Mouse (Mus musculus) G1E-ER4 (cell line): Measurements from ENCODE around the gene Rnf123. TPM values are rescaled to one million over a fixed set of nuclear protein-coding genes. Genes with fewer than 3 reads are reported as not detected.

ENCODE experiments used
- GATA1 ChIP-seq: IDR thresholded peaks from one replicate; pipeline ENCODE4 v1.8.0; 2012; ENCODE audit warnings: low read length, inconsistent platforms
- polyA plus RNA-seq: library from polyadenylated mRNA; stranded (reverse); fragments of >175 nt; gene quantifications from 2 replicates; pipeline ENCODE4 v1.2.3, GENCODE M21; 2012

Gene Rnf123
- polyA plus RNA-seq, 1 experiment: 25.7 TPM

DNA sequence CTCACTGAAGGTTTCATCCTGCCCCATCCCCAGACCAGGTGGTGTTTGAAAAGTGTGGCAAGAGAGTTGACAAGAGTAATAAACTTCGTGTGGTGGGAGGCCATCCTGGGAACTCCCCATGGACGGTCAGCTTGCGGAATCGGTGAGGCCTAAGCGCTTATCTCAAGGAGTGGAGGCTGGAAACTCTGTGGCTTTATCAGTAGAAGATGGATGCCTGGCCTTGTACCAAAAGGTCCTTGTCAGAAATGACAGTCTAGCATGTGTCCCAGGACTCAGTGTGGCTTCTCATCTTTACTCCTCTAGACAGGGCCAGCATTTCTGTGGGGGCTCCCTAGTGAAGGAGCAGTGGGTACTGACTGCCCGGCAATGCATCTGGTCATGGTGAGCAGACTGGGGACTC lies 415 bp upstream of the Rnf123 start:
- no peak for TF ChIP-seq GATA1

DNA sequence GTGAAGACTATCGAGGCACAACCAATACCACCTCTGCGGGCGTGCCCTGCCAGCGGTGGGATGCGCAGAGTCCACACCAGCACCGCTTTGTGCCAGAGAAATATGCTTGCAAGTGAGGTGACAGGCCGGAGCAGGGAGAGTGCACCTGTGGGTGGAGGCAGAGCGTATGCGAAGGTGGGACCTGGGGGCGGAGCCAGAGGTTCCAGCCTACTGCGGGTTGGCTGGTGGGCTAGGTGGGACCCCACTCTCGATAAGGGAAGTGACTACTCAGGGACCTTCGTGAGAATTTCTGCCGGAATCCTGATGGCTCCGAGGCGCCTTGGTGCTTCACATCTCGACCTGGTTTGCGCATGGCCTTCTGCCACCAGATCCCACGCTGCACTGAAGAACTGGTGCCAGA lies 597 bp downstream of the Rnf123 start:
- no peak for TF ChIP-seq GATA1

DNA sequence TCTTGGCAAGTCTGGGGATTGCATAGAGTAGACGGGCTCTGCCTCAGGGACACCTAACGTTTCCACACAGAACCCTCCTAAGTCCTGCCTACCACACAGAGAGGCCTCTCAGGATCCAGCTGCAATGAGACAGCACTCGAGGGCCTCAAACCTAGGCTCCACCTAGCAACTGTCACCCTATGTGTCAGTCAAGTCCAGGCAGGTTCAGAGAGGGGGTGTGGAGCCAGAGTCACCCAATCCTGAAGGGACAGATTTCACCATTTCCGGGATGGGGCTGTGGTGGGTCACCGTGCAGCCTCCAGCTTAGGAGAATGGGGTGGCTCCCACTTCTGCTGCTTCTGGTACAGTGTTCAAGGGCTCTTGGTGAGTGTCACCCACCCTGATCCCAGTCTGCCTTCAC lies 3.0 kb downstream of the Rnf123 start, which contains the start of gene Mst1:
Mst1 (plus strand) TSS at position 269 of the 400 bp plus-strand sequence.
- TF ChIP-seq GATA1: no peak

DNA sequence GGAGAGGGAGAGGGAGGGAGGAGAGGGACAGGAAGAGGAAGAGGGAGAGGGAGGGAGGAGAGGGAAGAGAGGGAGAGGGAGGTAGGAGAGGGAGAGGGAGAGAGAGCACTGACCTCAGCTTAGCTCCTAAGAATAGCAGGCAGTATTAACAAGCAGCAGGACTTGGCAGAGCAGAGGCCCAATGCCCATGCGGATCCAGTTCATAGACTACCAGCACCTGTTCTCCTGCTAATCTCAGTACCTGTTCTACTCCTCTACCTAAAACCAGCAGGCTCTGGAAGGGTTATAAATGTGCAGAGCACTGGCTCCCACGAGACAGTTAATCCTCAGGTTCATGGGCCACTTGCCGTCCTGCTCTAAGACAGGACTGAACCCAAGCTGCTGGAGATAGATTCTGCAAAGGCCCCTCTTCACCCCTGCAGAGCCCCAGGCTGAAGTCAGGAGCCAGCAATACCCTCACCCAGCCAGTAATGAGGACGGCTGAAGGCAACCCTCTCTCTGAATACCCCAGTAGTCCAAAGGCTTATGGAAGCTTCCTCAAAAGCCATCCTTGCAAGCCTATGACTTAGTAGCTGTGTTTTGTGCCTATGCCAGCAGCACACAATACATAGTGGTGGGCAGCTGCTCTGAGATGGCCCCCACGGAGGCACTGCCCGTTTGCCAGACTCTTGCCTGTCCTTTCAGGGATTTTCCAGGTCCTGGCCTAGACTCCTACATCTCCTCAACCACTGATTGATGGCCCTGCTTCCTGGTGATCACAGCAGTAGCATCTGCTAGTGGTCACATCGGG lies 9.8 kb downstream of the Rnf123 start:
- no peak for TF ChIP-seq GATA1

DNA sequence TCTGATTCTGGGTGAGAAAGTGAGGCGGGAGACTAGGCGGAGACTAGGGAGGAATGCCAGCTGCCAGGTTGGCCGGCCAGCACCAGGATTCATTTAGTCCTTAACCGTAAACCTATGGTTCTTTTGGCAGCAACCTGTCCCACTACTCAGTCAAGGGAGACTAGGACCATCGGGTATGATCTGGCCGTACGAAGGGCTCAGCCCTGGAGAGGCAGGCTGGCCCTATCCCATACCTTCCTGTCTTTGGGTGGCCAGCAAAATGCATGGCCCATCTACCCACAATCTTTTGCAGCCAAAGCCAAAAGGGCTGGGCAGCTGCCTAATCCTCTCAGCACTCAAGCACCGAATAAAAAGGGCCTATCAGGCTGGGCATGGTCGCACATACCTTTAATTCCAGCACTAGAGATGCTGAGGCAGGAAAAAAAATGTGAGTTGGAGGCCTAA lies 10.6 kb downstream of the Rnf123 start:
- no peak for TF ChIP-seq GATA1

DNA sequence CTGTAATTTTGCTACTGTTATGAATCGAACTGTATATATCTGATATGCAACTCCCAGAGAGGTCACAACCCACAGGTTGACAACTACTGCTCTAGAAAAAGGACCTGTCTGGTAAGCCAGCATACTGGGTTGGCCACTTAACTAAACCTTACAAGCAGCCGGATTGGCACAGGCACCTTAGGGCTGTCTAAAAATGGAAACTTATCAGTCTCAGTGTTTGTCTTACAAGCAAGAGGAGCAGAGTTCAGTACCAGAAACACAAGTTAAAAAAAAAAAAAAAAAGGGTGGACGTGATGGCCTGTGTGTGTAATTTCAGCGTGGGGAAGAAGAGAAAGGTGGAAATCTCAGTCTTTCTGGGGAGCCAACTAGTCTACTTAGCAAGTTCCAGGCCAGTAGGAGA lies 11.3 kb downstream of the Rnf123 start:
- no peak for TF ChIP-seq GATA1

DNA sequence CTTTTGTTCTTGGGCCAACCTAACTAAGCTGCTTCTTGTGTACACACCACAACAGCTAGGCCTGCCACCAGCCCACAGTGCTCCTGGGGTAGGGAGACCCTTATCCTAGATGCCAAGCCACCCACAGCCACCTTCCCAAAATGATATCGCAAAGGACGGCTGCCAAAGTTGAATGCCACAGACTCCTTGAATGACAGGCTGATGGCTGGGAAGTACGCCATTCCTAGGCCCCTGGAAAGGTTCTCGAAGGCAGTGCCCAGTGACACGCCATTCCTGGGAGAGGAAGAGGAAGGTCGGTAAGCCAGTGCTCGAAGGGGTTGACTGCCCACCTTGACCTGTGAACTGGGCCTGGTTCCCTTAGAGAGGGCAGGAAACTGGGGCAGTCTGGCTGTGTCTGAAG lies 13.6 kb downstream of the Rnf123 start:
- no peak for TF ChIP-seq GATA1

DNA sequence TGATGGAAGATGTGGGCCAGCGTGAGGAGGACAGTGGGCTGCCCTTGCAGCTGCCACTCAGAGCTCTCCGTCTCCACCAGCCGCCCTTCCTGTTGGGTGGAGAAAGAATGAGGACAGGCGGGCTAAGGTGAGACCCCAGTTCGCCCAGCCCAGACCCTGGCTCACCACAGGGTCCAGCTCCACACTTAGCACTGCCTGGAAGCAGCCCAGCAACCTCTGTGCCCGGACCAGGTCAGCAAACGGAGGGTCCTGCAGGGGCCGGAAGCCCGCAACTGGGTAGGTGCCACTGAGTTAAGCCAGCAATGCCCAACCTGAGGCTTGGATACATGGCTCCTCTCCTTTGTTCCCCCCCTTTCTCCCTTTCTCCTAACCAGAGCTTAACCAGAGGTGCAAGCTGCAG lies 14.1 kb downstream of the Rnf123 start:
- TF ChIP-seq GATA1: no peak

DNA sequence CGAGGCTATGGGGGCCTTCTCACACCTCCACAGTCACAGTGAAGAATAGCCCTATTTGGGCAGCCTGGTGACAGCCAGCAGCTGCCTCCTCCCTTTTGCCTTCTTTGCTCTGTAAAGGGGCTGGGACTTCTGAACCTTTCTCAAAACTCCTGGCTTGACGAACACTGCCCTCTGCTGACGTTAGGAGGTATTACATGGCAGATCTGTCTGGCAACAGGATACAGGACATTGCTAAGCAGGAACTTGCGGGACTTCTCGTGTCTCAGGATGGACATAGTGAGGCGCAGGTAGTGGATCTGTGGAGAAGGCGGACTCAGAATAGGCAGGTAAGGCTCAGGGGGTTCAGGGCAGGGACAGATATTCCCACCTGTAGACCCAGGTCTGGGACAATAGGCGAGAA lies 15.2 kb downstream of the Rnf123 start:
- no peak for TF ChIP-seq GATA1

DNA sequence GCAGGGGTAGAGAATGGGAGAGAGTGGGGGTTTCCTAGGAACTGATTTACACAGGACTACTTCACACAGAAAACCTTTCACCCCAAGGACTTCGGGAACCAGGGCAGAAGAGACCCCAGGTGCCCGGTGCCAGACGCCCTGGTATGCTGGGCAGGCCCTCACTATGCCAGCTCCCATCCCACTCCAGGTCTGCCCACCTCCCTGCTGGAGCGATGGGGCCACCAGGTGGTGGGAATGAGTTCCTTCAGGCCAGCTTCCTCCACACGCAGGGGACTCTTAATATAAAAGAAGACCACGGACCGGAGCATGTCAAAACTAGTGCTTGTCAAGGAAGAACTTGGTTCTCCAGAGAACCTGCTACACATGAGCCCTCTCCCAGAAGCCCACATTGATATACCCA lies 15.9 kb downstream of the Rnf123 start:
- TF ChIP-seq GATA1: no peak

DNA sequence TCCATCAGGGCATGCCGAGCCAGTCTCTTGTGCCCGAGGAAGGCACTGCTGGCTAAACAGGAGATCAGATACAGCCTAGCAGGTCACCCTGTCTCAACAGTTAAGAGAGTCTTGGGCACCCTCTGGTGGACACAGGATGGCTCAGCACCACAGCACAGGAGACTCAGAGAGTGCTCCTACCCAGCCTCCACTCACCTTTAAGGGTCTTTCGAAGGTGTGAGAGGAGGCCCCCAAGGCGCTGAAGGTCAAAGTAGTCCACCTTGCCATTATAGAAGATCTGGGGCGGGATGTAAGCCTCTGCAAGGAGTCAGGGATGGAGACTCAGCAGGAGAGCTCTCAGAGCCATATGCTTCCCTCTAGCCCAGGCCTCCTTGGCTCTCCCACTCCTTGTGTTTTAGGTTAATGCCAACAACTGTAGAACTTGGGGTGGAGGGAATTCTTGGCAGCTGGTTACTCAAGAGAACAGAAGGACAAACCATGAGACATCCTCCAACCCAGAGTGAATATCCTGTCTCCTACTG lies 17.6 kb downstream of the Rnf123 start:
- TF ChIP-seq GATA1: no peak

DNA sequence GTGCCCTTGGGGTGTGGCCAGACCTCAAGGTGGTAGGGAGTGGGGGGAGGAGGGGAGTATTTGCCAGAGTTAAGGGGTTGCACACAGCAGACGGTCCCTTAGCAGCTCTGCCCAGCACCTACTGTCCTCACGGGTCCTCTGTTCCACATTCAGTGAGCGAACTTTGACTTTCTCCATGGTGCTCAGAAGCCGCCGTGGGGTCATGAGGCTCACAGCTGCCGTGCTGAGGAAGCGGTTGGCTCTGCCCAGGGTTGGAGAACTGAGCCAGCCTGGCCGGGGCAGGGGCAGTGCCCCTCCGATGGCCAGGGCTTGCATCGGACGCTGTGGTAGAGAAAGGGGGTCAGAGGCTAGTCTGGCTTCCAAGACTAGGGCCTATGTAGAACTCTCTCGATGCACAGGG lies 19.8 kb downstream of the Rnf123 start:
- no peak for TF ChIP-seq GATA1

DNA sequence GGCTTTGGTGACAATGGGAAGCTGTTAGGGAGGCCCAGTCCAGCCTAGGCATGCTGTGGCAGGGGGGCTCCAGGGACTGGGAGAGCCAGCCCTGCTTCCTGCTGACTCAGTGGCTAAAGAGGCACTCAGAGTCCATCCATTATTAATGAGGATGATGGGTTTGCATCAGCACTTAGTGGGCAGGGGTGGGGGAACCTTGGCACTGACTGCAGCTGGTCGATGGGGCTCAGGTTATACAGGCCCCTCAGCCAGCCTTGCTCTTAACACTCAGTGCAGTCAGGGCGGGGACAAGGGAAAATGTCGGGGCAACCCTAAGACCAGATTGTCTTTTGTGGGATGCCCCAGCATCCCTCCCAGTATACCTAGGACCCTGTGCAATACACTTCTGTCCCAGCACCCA lies 21.0 kb downstream of the Rnf123 start:
- no peak for TF ChIP-seq GATA1

DNA sequence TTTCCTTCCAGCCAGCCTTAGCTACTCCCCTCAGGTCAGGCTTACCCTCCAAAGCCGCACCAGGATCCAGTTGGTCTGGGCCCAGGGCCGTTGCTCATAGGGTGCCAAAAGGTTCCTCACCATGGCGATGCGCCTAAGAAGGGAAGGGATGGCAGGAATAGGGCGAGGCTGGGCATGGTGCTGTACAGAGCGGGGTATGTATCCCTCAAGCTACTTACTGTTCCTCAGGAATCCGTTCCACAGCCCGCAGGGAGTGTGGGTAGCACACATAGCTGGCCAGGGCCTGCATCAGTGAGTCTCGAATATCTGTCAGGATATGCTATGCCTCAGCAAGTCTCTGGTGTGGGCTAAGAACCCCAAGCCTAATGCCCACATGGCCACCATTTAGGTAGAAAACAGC lies 24.9 kb downstream of the Rnf123 start:
- TF ChIP-seq GATA1: no peak

DNA sequence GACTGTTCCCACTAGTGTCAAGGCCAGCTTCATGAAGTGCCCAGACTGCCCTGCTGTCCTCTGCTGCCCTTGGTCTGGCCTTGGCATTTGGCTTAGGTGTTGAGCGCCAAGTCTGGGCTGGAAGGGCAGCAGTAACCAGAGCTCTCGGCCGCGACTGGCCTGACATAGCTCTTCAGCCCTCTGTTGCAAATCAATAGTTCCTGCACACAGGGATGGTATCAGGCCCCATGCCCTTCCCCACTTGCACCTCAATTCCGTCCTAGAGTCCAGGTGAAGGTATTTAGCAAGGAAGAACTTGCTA lies 25.9 kb downstream of the Rnf123 start:
- TF ChIP-seq GATA1: no peak

DNA sequence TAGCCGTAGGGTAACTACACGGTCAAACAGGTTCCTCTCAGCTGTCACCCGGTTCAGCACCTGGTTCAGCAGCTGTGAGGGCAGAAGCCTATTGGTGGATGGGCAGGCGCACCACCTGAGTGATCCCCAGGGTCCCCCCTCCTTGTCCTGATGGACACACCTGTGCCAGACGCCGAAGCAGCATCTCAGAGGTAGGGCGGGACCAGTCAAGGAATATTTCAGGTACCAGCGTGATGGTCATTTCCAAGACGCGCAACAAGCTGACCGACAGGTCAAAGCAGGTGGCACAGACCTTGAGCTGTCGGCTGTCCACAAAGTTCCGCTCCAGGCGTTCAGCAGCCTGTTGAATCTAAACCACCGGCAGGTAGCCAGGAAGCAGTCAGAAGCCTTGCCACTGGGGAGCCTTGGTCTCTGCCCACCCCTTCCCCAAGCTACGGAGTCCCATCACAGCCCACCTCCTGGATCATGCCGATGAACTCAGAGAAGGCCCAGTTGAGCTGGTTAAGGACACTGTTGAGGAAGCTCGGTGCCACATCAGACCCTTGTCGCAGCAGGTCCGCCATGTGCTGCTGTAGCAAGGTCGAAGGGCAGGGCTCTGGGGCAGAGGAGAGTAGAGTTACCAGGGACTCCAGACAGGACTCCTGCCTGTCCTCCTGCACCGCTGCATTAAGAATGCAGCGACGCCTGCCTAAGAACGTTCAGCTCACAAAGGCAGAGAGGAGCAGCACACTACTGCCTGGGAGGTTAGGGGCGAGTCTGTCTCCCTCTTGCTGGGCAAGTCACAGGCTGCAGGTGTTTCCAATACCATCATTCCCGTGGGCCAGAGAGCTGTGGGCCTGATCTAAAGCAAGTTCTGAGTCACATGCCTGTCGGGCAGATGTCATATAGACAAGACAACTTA lies 26.5 kb downstream of the Rnf123 start:
- TF ChIP-seq GATA1: no peak
